Mouse (Mus musculus) spleen, postnatal 14 days (tissue): ENCODE measurements around the gene Cacng7.
A peak's percentile ranks its signal among the peaks of the same experiment; 100 is the strongest.

Experiments
- DNase-seq, 2 experiments: peaks; one replicate each; pipeline ENCODE4 v3.0.0; 2021 to 2022; ENCODE audit warnings: low spot score in 2 of 2

Cacng7 gene

DNA sequence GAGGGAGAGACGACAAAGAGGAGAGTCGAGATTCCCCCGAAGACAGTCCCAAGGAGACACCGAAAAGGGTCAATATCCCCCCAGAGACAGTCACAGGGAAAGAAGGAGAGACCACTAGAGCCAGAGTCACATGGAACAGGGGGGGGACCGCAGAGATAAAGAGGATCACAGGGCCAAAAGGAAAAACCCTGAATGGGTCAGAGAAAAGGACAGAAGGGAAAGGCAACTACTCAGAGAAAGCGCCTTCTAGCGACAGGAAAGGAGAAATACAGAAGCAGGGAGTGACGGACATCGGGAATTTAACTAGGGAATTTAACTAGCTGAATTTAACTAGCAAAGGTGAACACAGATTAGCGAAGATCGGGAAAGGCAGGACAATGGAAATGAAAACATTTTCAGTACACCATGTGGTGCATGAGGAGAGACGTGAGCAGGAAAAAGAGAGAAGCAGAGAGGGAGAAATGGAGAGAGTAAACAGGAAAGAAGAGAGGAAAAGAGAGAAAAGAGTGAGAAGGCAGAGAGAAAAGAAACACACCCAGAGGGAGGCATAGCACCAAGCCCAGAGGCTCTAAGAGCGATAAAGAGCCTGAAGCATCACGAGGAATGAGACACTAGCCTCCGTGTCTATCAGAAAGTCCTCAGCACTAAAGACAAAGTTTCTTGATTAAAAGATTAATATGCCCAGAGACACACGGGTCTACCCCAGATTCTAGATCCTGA, 30.0 kb upstream of the Cacng7 start:
- DNase-seq = no peak

DNA sequence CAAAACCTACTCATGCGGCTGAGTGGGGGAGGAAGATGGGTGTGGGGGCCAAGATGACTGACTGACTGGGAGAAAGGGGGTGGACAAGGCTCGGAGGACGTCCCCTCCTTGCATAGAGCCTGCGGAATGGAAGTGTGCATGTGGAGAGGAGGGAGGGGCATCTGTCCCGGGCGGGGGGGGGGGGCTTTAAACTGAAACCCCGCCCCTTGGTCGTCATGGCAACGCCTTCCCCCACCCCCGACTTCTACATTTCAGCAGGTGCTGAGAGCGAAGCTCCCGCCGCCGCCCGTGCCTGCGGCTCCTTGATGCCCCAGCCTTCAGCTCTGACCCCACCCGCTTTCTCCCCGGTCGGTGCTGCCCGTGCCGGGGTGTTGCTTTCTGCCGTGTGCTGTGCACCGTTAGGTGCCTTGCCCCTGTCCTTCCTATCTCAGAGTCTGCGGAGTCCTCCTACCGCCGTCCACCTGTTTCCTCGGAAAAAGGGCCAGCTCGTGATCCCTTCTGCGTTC, 29.4 kb upstream of the Cacng7 start:
- peak; percentile 30 to 31 for DNase-seq

DNA sequence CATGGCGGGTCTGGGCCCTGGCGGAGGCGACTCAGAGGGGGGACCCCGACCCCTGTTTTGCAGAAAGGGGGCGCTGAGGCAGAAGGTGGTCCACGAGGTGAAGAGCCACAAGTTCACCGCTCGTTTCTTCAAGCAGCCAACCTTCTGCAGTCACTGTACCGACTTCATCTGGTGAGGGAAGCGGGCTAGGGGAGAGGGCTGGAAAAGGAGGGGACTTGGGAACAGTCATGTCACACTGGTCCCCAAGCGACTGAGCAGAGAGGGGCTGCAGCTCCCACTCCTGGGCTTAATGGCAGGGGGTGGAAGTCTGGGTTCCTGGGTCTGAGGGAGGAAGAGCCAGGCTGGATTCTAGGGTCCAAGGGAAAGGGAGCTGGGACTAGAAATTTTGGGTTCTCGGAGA, 29.0 kb upstream of the Cacng7 start:
- no peak for DNase-seq

DNA sequence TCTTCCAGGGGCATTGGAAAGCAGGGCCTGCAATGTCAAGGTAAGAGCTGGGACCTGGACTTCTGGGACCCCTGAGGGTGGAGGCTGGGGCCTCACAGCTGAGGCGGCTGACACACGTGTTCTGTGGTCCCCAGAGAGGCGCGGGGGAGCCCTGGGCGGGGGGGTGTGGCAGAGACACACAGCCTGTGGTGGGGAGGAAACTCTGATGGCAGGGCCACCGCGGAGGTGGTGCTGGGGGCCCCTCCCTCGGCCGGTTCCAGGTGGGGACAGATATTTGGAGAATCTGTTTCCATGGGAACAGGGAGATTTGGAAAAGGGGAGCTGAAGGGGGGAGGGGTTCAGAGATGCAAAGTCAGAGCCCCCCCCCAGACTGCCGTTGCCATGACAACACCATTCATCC, 28.5 kb upstream of the Cacng7 start:
- peak; percentile 46 to 66 for DNase-seq

DNA sequence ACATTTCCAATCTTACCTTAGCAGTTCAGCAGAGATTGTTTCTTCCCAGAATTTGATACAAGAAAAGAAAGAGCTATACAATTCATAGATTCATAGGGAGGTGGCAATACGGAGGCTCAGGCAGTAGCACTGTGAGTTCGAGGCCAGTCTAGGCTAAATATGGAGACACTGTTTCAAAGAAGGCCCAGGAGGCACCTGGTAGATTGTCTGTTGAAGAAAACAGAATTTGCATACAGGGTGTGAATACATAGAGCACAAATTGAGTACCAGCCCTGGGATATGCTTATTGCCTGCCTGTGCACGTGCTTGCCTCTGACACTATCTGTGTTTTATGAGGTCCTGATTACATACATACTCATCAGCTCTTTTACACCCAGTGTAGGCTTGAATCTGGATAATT, 26.4 kb upstream of the Cacng7 start:
- no peak for DNase-seq

DNA sequence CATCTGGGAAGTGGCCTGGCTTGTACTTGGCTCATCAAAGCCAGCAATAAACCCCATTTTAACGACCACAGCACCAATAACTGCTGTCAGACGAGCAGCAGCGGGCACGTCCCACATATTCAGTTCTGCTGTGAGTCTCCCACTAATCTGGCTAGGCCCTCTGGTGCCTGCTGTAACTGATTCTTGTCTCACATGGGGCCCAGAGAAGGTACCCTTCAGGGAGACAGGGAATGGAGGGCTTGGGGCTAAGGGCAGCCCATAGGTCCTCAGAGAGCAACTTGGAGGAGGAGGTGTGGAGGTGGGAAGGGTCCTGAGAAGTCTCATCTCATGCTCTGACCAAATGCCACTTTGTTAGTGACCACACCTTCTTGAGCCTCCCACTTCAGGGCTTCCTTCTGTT, 24.1 kb upstream of the Cacng7 start:
- DNase-seq = no peak

DNA sequence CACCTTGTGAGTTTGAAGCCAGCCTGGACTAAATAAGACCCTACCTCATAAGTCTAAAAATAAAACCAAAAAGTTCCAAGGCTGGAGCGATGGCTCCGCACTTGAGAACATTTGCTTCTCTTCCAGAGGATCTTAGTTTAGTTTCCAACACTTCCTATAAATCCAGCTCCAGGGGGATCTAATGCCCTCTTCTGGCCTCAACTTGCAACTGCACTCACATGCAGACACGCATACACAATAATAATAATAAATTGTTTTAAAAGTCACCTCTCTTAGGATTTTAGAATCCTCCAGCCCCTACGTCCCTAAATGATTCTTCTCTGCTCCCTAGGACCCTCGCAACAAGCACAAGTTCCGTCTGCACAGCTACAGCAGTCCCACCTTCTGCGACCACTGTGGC, 22.5 kb upstream of the Cacng7 start:
- DNase-seq = no peak

DNA sequence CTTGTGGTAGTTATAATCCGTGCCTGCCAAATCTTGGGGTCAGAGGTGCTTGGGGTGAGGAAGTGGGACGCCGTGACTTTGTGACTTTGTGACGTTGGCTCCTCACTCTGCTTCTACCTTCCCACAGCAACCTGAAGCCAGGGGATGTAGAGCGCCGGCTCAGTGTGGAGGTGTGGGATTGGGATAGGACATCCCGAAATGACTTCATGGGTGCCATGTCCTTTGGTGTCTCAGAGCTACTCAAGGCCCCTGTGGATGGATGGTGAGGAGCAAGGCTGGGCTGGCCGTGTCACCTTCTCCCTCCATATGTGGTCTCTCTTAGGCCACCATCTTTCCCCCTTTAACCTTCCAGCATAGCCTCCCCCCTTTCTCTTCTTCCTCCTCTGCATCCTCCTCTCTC, 19.2 kb upstream of the Cacng7 start:
- DNase-seq = no peak

DNA sequence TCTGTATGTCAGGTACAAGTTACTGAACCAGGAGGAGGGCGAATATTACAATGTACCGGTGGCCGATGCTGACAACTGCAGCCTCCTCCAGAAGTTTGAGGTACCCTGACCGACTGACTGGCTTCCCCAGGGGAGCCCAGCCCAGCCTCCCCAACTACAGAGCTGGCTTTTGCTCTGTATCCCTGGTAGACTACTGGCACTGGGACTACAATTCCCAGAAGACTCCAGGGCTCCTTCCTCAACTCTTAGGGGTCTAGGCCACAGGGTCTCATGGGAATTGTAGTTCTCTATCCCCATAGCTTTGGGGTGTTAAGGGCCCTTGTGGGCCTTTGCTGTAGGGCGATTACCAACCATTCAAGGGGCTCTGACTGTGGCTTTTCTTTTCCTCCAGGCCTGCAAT, 18.6 kb upstream of the Cacng7 start:
- no peak for DNase-seq

DNA sequence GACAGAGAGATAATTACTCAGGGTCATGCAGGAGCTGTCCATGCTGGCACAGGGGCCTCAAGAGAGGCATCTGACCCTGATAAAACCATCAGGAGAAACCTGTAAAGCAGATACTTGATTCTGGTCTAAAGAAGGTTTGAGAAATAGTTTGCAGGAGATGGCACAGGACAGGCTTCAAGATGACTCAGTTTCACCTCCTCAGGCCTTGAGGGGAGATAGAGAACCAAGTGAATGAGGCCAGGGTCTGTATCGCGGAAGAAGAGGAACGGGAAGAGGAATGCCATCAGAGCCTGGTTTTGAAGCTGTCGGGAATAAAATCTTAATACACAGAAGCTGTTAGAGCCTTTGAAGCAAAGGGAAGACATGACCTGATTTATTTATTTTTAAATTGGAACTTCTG, 15.1 kb upstream of the Cacng7 start:
- no peak for DNase-seq

DNA sequence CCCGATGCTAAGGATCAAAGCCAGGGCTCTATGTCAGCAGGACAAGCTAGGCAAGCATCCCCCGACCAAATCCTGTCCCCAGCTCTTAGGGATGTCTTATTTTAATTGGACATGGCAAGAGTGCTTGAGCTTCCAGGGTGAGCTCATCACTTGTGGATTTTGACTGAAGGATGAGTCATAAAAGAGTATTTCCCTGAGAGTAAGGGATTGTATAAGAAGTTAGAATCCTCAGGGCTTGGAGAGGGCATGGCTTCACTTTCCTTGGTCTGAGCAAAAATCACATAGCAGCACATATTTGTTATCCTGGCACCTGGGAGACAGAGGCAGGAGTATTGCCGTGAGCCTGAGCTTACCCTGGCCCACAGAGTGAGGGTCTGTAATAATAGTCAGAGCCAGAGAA, 11.9 kb upstream of the Cacng7 start:
- no peak for DNase-seq

DNA sequence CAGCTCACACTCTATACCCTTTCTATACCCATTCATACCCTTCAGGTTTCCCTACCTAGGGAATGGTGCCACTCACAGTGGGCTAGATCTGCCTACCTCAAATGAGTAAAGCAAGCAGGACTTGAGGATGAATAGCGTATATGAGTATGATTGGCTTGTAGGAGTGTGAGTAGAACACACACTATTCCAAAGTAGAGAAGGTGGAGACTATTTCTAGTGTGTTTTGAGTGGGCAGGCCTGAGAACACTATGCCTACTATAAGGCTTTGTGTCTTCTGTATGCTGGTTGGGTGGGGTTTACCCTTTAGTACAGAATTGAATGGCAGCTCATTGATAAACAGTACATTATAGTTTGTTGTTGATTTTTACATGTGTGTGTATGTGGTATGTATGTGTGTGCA, 8.9 kb upstream of the Cacng7 start:
- no peak for DNase-seq

DNA sequence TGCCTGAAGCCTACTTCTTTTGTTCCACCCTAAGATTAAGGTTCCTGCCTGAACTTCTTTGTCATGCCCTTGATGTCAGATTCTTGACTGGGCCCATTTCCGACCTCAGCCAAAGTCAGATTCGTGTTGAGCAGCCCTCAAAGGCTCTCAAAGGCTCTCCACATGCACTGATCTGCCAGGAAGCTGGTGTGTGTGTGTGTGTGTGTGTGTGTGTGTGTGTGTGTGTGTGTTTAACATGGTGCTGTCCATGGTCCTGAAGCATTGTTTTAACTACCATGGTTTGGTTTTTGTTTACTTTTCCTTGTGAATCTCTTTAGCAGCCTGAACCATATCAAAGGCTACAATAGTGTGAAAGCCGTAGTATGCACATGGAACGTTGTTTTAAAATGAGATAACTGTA, 4.8 kb upstream of the Cacng7 start:
- no peak for DNase-seq

DNA sequence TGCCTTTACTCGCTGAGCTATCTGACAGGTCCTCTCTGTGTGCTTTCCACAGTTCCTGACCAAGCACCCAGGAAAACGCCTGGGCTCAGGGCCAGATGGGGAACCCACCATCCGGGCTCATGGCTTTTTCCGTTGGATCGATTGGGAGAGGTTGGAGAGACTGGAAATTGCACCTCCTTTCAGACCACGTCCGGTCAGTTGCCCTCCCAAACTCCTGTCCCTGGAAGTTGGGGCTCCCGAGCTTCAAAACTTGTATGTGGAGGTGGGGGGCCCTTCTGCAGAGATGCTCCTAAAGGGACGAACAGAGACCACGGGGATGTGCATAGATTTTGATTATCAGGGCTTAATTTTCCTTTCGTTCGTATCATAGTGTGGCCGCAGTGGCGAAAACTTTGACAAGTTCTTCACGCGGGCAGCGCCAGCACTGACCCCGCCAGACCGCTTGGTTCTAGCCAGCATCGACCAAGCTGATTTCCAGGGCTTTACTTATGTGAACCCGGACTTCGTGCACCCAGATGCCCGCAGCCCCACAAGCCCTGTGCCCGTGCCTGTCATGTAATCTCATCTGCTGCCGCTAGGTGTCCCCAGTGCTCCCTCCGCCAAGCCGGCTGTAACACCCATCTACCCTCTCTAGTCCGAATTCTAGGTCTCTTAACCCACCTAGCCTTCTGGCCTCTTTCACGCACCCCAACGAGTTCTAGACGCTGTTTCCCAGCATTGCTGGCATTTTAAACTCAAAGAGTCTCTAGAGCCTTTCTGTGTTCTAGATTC, 2.8 kb upstream of the Cacng7 start:
- DNase-seq = peak; percentile 34 to 66

DNA sequence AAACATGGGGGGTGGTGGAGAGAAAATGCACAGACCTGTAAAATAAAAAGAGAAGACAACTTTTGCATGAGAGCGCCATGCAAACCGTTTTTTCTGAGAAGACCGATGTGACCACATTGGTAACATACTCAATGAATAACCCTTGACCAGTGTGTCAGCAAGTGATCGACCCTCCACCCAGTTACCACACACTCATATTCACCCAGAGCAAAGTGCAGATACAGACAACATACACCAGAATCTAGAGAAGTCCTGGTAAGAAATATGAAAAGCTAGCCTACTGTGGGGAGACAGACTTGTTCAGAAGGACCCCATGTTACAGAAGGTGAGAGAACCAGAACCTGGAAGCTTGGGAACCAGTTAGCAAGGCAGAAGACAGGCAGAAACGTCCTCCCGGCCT, 1.6 kb upstream of the Cacng7 start:
- no peak for DNase-seq

DNA sequence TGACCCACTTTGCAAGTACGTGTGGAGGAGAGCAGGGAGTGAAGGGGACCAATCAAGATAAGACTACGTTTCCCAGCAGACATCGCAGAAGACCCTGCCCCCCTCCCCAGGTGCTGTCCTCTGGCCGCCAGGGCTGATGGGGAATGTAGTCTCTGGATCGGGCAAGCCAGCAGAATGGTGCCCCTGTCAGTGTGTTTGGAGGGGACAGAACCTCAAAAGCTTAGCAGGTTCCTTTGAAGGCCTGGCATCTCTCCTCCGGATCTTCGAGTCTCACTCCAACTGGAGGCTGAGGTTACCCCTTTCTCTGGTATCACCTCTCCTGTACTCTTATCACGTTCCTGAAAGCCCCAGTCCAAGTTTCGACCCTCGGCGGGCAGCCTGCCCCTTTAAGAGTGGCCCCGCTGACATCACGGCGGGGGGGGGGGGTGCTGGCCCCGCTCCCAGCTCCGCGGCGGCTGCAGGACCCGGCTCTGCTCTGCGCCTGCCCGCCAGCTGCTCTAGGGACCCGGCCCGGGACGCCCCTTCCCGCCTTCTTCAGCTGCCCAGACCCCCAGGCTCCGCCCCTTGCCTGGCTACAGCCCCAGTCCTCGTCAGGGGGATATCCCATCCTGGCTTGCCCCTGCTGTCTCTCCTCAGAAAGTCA, 1.1 kb upstream of the Cacng7 start:
- DNase-seq = no peak

DNA sequence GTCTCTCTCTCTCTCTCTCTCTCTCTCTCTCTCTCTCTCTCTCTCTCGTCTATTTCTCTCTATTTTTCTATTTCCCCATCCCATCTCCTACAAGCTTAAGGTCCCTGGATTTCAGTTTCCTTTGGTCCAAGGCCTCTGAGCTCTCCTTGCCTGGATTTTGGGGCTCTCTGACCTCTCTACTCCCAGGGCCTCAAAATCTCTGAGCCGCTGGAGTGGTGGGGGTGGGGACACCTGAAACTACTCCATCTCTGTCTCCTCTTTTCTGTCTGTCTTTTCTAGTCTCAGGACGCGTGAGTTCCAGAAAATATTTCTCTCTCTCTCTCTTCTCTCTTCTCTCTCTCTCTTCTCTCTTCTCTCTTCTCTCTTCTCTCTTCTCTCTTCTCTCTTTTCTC, 535 bp upstream of the Cacng7 start:
- DNase-seq = no peak

DNA sequence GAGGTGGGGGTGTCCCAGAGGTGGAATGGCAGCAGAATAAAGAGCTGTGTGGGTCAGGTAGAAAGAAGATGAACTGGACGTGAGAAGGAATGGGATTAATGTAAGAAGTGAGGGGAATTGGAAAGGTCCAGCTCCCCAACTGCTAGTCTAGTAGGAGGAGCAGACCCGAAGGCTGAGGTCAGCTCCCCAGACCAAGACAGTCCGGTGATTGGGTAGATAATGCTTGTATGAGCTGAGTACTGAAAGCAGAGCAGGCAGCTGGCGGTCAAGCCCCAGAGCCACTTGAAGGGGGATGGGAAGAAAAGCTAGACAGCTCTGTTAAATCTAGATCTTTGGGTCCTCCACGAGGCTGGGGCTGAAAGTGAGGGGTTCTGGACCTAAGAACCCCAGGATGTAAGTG, 787 bp downstream of the Cacng7 start:
- no peak for DNase-seq

DNA sequence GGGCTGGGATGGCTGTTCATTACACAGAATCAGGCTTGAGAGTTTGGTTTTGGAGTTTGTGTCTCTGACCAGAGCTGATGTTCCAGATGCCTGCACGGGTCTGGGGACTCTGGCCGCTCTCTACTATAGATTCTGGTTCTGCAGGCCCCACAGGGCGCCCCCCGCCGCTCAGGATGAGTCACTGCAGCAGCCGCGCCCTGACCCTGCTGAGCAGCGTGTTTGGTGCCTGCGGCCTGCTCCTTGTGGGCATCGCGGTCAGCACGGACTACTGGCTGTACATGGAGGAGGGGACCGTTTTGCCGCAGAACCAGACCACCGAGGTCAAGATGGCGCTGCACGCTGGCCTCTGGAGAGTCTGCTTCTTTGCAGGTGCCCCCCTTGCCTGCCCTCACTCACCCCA, 3.7 kb downstream of the Cacng7 start:
- no peak for DNase-seq

DNA sequence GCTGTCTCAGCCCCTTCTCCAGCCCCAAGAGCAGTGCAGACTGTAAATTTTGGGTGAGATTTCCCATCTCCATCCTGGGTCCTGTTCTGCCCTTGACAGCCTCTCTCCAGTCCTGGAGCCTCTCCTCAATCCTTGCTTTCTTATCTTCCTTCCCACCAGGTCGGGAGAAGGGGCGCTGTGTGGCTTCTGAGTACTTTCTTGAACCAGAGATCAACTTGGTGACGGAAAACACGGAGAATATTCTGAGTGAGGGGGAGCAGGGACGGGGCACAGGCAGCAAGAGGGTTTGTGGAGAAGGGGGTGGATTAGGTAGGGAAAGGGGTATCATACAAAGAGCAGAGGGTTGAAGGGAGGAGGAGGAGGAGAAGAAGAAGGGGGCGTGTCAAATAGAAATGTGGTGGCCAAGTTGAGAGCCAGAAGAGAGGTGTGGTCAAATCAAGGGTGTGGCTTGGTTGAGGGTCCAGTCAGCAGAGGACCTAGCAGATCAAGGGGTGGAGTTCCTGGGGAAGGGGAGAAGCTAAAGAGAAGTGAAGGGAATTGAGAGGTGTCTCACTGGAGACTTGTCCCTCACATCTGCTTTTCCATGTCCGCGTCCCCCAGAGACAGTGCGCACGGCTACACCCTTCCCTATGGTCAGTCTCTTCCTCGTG, 5.7 kb downstream of the Cacng7 start:
- no peak for DNase-seq

DNA sequence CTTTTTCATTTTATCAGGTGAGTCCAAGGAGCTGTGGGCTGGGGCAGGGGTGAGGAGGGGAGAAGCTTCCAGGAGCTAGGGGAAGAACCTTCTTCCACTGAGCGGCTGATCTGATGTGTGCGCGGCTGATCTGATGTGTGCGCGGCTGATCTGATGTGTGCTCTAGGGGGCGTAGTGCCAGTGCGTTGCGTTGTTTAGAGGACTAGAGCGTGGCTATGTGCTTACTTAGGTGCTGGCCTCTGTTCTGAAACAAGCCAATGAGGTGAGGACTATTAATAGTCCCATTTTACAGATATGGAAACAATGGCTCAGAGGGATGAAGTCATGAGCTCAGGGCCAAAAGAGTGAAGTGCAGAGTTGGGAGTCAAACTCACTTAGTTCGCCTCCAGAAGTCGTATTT, 6.3 kb downstream of the Cacng7 start:
- DNase-seq = no peak

DNA sequence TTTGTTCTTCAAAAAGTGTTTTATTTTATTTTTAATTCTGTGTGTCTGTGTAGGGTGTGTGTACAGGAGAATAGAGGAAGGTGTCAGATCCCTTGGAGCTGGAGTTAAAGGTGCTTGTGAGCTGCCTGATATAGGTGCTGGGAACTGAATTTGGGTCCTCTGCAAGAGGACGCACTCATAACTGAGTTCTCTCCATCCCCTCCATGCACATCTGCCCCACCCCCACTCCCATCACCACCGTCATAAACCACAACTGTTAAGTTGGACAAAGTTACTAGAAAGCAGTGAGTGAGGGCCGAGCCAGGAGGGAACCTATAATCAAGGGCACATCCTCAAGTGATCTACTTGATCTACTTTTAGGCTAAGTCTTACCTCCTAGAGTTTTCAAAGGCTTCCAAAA, 11.1 kb downstream of the Cacng7 start:
- no peak for DNase-seq
